8 mouse cellular contexts compared by ENCODE assay signal in the genomic region with DNA sequence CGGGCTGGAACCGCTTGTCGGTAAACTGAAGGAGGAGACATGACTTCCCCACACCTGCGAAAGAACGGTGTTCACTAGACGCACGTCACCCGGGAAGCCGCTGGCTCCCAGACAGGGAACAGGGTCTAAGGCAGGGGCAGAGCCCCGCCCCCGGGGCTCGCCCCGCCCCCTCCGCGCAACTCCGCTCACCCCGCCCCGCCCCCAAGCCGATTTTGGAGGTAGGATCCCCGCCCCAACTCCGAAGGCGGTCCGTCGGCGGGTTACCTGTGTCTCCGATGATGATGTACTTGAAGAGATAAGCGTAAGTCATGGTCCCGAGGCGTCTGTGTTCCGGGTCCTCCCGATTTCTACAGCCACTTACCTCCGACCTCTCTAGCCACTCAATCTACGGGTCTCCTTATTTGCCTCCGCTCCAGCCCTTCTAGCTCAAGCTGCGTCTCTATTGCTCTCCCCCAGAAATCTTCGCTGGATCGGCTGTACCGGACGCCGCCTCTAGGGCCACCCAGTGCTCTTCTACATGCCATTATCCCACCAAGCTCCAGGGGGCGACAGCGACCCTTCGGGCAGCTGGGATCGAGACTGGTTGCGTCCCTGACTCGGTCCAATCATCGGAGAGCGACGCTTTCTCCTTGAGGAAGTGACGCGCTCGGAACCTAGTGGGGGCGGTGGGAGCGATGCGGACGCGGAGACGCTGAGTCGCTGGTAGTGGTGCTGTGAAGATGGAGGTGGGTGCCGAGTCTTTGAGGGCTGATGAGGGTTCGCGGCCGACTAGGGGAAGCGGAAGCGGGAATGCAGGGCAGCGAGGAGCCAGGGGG. TPM values are rescaled to one million over a fixed set of nuclear protein-coding genes. Genes with fewer than 3 reads are reported as not detected.
DNase-seq lines count a peak whose midpoint lies in the region; ATAC-seq lines count a peak whose summit lies in the region.

A gene (plus strand): TSS at position 215 of the 815 bp plus-strand sequence.
A gene (minus strand): TSS at position 614 of the 815 bp plus-strand sequence.

- peaks cover 8% of the 10 kb centered on the region for H3K4me1 ChIP-seq in hindbrain, embryonic 14.5 days (replicated peaks; ENCODE audit: control insufficient read depth, insufficient read depth, low read length)

- peak; percentile 98 for ATAC-seq in hindbrain, embryonic 14.5 days (ENCODE audit: low FRiP score)

- peak within 1 kb of the TSS; percentile 75 for H3K9ac ChIP-seq in hindbrain, embryonic 14.5 days

- H3K36me3 ChIP-seq in hindbrain, embryonic 14.5 days (replicated peaks; ENCODE audit: control insufficient read depth, insufficient read depth) = peaks cover 22% of the 10 kb centered on the region

- WGBS in hindbrain, embryonic 14.5 days = 2% methylated on average over 66 of the region's 66 CpGs

- no peaks in the 10 kb centered on the region for H3K27me3 ChIP-seq in hindbrain, embryonic 14.5 days (ENCODE audit: control insufficient read depth, insufficient read depth, low read length)

- H3K9me3 ChIP-seq in hindbrain, embryonic 14.5 days (ENCODE audit: control insufficient read depth, low read length) = no peaks in the 10 kb centered on the region

- DNase-seq in R1 (ENCODE audit: low read depth, low spot score) = peak; percentile 99
- DNase-seq in cerebellum, postnatal 25 days = peak; percentile 98 to 99
- DNase-seq in frontal cortex, postnatal 25 days (ENCODE audit: low spot score in 2 of 2) = peak; percentile 98 to 100
- peak; percentile 99 for DNase-seq in hindbrain, embryonic 14.5 days (ENCODE audit: low spot score)
- peak; percentile 99 to 100 for DNase-seq in layer of hippocampus, postnatal 36 days
- peak; percentile 99 for DNase-seq in lung, postnatal 36 days
- DNase-seq in retina, postnatal 1 day = peak; percentile 100
- peak; percentile 96 to 98 for DNase-seq in urinary bladder, adult 18-20 months (ENCODE audit: low spot score in 2 of 2)

- peak within 1 kb of the TSS; percentile 64 for H3K4me3 ChIP-seq in hindbrain, embryonic 14.5 days (replicated peaks; ENCODE audit: low read length)

- H3K27ac ChIP-seq in hindbrain, embryonic 14.5 days = peak within 1 kb of the TSS; percentile 85

- peak within 1 kb of the TSS; percentile 64 for H3K4me2 ChIP-seq in hindbrain, embryonic 14.5 days (replicated peaks)

RNA-seq across cellular contexts. Expression of the first gene that starts in this region (rescaled TPM):
- 55.7 and 56.6 TPM in 2 replicates for polyA plus RNA-seq in hindbrain, embryonic 14.5 days (2014; fragmentation: Nextera tagmentation; extraction: Ambion mirVana)
- 10 to 100 TPM; 58.3 to 63.0 TPM for total RNA-seq in layer of hippocampus, postnatal 36 days (2021)

RNA-seq across cellular contexts. Expression of the second gene that starts in this region (rescaled TPM):
- 58.2 and 60.4 TPM in 2 replicates for polyA plus RNA-seq in hindbrain, embryonic 14.5 days (2014; fragmentation: Nextera tagmentation; extraction: Ambion mirVana)
- 10 to 100 TPM; 35.7 to 37.1 TPM for total RNA-seq in layer of hippocampus, postnatal 36 days (2021)

Comparison
In these comparisons a context has a peak if more than half of its experiments do, and no peak if none do; other contexts are left out.
1. Peak in every context shown above with its lines: DNase-seq, ATAC-seq, H3K4me3 ChIP-seq and H3K27ac ChIP-seq.